ENCODE assay signal across 10 mouse cellular contexts in the genomic region with DNA sequence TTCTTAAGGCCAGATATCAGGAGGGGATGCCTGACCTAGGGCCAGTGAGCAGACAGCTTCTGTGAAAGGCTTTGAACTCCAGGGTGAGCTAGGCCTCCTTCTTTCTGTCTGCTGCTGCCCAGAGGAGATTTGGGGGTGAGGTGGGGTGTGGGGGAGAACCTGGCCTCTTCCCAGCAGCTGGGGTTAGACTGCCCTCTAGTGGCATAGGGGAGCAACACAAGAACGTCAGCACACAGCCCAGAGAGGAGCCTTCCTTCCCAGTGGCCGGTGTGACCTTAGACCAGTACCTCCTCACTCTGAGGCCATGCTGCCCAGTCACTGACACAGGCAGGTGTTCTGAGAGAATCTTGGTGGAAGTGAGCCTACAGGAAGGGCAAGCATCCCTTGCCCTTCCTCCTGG. TPM values are rescaled to one million over a fixed set of nuclear protein-coding genes. Genes with fewer than 3 reads are reported as not detected.
DNase-seq lines count a peak whose midpoint lies in the region; ATAC-seq and TF ChIP-seq lines count a peak whose summit lies in the region.
"Had no signal": no experiment of that assay in that cellular context is flagged by ENCODE, and none has a peak within 500 bp of the region (broad histone marks: within the 10 kb centered on the region; RNA-seq: fewer than 3 reads in every experiment).

No protein-coding gene starts in this region.

- H3K4me3 ChIP-seq in hindbrain, embryonic 16.5 days (ENCODE audit: low read length) = no peak overlapping the region
- H3K4me3 ChIP-seq in thymus, adult 2 months (ENCODE audit: control insufficient read depth, insufficient read depth, low read length) = no peak overlapping the region
- H3K4me3 ChIP-seq: hindbrain, embryonic 15.5 days; neural tube, embryonic 12.5 days had no signal

- no peak for TF ChIP-seq POLR2A in thymus, adult 2 months (IDR thresholded peaks at IDR 0.05; ENCODE audit: control insufficient read depth, extremely low read depth, insufficient read depth, low read length, poor library complexity)

- 4% methylated on average over 2 of the region's 2 CpGs for WGBS in hindbrain, embryonic 16.5 days
- WGBS in thymus, adult 2 months = 0% methylated on average over 2 of the region's 2 CpGs

- no peaks in the 10 kb centered on the region for H3K27me3 ChIP-seq in hindbrain, embryonic 16.5 days (replicated peaks; ENCODE audit: control insufficient read depth, insufficient read depth, low read length)
- H3K27me3 ChIP-seq in thymus, adult 2 months (ENCODE audit: control insufficient read depth, insufficient read depth, low read length) = peaks cover 8% of the 10 kb centered on the region; the same call in 1 of the 2 replicates

- no peak overlapping the region for H3K9ac ChIP-seq in hindbrain, embryonic 16.5 days (ENCODE audit: low read depth, low read length)
- H3K9ac ChIP-seq: hindbrain, embryonic 15.5 days had no signal

- H3K4me1 ChIP-seq in hindbrain, embryonic 16.5 days (ENCODE audit: control insufficient read depth, insufficient read depth, low read depth, low read length) = peaks cover 14% of the 10 kb centered on the region; the same call in 1 of the 2 replicates
- no peaks in the 10 kb centered on the region for H3K4me1 ChIP-seq in thymus, adult 2 months (replicated peaks; ENCODE audit: control insufficient read depth, insufficient read depth, low read length)

- H3K4me2 ChIP-seq in hindbrain, embryonic 16.5 days (ENCODE audit: low read length) = no peak overlapping the region
- H3K4me2 ChIP-seq: hindbrain, embryonic 15.5 days had no signal

- peak; percentile 24 for DNase-seq in gastrocnemius, adult 18-20 months (ENCODE audit: low spot score)
- DNase-seq in gastrocnemius, postnatal 25 days = no peak
- DNase-seq in right cerebral cortex, postnatal 10 days (ENCODE audit: low spot score in 2 of 2) = peak; percentile 63 to 77
- no peak for DNase-seq in right cerebral cortex, postnatal 36 days (ENCODE audit: low spot score in 2 of 2)
- DNase-seq in cerebellum, adult 8-10 months = peak; percentile 63
- peak; percentile 38 to 58 for DNase-seq in lung, postnatal 4 days
- peak; percentile 63 for DNase-seq in thymus, adult 2 months

- no peaks in the 10 kb centered on the region for H3K9me3 ChIP-seq in hindbrain, embryonic 16.5 days (ENCODE audit: control insufficient read depth, low read length)
- H3K9me3 ChIP-seq: hindbrain, embryonic 15.5 days; neural tube, embryonic 12.5 days had no signal

- 0 out of 2 replicates have a peak overlapping the region, but pooled peaks have one; percentile 27 for H3K27ac ChIP-seq in hindbrain, embryonic 16.5 days (ENCODE audit: low read depth, low read length)
- H3K27ac ChIP-seq in thymus, adult 2 months (ENCODE audit: control insufficient read depth, insufficient read depth, low read length) = no peak overlapping the region
- H3K27ac ChIP-seq: neural tube, embryonic 12.5 days had no signal

- no peaks in the 10 kb centered on the region for H3K36me3 ChIP-seq in hindbrain, embryonic 16.5 days (ENCODE audit: control insufficient read depth, insufficient read depth, low read length)
- H3K36me3 ChIP-seq in thymus, adult 2 months (ENCODE audit: control insufficient read depth, insufficient read depth, low read length) = no peaks in the 10 kb centered on the region
- H3K36me3 ChIP-seq: hindbrain, embryonic 15.5 days; neural tube, embryonic 12.5 days had no signal

- ATAC-seq in hindbrain, embryonic 16.5 days = no peak

- TF ChIP-seq CTCF in thymus, adult 2 months (IDR thresholded peaks at IDR 0.05; ENCODE audit: borderline replicate concordance, control insufficient read depth, extremely low read depth, insufficient read depth, low read length, poor library complexity) = peak; percentile 85

RNA-seq across cellular contexts. Expression of a gene that starts 10.4 kb away (rescaled TPM):
- total RNA-seq in gastrocnemius, adult 18-20 months (2021) = not detected
- total RNA-seq in gastrocnemius, postnatal 25 days (2021) = not detected
- 0.52 and 0.99 TPM in 2 replicates for polyA plus RNA-seq in hindbrain, embryonic 16.5 days (2015; fragmentation: Nextera tagmentation; extraction: Ambion mirVana)
- polyA plus RNA-seq in thymus, adult 2 months (2012; rRNA removed) = 2.5 and 2.7 TPM in 2 replicates

RNA-seq across cellular contexts. Expression of a gene that starts 42.9 kb away (rescaled TPM):
- 1 to 10 TPM in 1 of 2 experiments, under 1 TPM in 1; 1.00 to 1.3 TPM for total RNA-seq in gastrocnemius, adult 18-20 months (2021)
- total RNA-seq in gastrocnemius, postnatal 25 days (2021) = under 1 TPM; 0.51 to 0.69 TPM
- polyA plus RNA-seq in hindbrain, embryonic 16.5 days (2015; fragmentation: Nextera tagmentation; extraction: Ambion mirVana) = not detected in 2 replicates
- 0.11 TPM in 1 of 2 replicates, not detected in the other for polyA plus RNA-seq in thymus, adult 2 months (2012; rRNA removed)
- polyA plus RNA-seq: hindbrain, embryonic 15.5 days had no signal

RNA-seq across cellular contexts. Expression of a gene that starts 52.7 kb away (rescaled TPM):
- total RNA-seq in gastrocnemius, adult 18-20 months (2021) = 1 to 10 TPM; 7.4 to 7.9 TPM
- total RNA-seq in gastrocnemius, postnatal 25 days (2021) = 1 to 10 TPM; 5.4 to 5.9 TPM
- polyA plus RNA-seq in hindbrain, embryonic 16.5 days (2015; fragmentation: Nextera tagmentation; extraction: Ambion mirVana) = 6.8 and 10.2 TPM in 2 replicates
- polyA plus RNA-seq in thymus, adult 2 months (2012; rRNA removed) = 2.8 and 3.3 TPM in 2 replicates

RNA-seq across cellular contexts. Expression of a gene that starts 52.8 kb away (rescaled TPM):
- 100 to 1,000 TPM in 1 of 2 experiments, 10 to 100 TPM in 1; 84.1 to 107 TPM for total RNA-seq in gastrocnemius, adult 18-20 months (2021)
- total RNA-seq in gastrocnemius, postnatal 25 days (2021) = 100 to 1,000 TPM; 104 to 115 TPM
- polyA plus RNA-seq in hindbrain, embryonic 16.5 days (2015; fragmentation: Nextera tagmentation; extraction: Ambion mirVana) = 444 and 454 TPM in 2 replicates
- polyA plus RNA-seq in thymus, adult 2 months (2012; rRNA removed) = 166 and 205 TPM in 2 replicates

Comparison
In these comparisons a context has a peak if more than half of its experiments do, and no peak if none do; other contexts are left out.
1. DNase-seq: peak in gastrocnemius, adult 18-20 months (single experiment), right cerebral cortex, postnatal 10 days (2 of 2), cerebellum, adult 8-10 months (single experiment), lung, postnatal 4 days (2 of 2) and thymus, adult 2 months (single experiment); none in gastrocnemius, postnatal 25 days (single experiment) and right cerebral cortex, postnatal 36 days (0 of 2).